Mouse (Mus musculus) thymus, postnatal 14 days (tissue): ENCODE data around the gene Gbp7.
"Not testable (repeated sequence)": the region's sequence is repeated elsewhere in the genome, so short reads cannot be mapped to it uniquely, and the experiment has no call there.

ENCODE experiments used
- DNase-seq: peaks from one replicate; pipeline ENCODE4 v3.0.0; 2021

The Gbp7 gene

DNA sequence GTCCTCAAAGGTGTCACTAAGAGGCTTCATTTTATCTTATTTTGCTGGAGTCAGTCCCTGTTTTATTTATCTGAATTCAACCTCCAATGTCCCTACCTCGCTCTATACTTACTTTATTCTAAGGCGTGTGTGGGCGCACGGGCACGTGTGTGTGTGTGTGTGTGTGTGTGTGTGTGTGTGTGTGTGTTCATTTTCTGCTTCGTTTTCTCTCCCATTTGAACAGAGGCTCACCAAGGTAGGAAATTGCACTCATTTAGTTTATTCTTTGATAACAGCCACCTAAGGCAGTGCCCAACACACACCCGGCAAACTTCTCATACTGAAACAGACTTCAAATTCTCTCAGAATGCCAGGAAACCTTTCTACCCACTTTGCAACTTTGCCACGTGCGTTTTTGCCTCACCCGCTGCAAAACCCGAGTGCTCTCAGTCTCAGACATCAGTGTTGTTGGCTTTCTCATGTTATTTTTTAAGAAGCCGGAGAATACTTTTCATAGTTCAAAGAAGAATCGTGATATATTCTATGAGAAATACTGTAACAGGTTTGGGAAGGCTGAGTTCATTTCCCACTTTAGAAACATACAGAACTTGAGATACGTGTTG, 31.0 kb downstream of the Gbp7 start:
- DNase-seq = peak; percentile 15

DNA sequence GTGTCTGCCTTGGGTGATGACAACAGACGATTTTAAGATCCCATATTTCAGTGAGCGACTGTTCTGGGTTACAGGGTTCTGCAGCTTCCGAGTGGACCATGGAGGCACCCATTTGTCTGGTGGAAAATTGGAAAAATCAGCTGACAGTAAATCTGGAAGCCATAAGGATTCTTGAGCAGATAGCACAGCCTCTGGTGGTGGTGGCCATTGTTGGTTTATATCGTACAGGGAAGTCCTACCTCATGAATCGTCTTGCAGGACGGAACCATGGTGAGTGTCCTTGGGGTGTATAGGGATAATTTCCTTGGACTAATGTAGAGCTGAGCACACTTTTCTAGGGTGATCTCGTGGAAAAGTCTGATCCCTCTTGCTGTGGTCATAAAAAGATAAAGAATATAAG, 31.5 kb downstream of the Gbp7 start:
- no peak for DNase-seq

- DNase-seq = not testable (repeated sequence)
Measured at GRCm38 (mm10) chr3:142567490-142567889, 37.3 kb downstream of the Gbp7 start.

DNA sequence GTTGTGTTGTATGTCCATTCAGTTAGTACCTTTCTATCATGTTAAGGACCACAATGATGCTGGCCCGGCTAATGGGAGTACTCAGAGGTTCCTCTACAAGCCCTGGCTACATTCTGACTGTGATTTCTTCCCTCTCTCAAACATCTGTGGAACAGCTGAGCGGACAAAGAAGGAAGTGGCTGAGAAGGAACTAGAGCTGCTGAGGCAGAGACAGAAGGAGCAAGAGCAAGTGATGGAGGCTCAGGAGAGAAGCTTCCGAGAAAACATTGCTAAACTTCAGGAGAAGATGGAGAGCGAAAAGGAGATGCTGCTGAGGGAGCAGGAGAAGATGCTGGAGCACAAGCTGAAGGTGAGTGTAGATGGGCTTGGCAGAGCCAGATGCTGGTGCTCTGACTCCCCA, 40.6 kb downstream of the Gbp7 start:
- no peak for DNase-seq

DNA sequence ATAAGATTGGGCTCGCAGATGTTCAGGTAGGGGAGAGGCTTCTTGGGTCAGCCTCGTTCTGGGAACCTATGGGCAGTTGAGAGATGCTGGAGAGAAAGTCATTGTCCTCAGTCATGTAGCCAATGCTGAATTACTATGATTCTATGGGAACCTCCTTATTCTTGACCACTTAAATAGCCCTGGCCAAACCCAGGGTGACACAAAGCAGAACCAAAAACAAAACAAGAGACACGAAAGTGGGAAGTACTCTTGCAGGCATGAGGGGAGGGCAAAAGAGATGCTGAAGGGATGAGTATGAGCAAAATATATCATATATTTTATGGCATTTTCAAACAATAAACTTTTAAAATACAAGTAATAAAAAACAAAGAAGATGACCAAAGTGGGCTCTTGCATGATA, 47.0 kb downstream of the Gbp7 start:
- no peak for DNase-seq

DNA sequence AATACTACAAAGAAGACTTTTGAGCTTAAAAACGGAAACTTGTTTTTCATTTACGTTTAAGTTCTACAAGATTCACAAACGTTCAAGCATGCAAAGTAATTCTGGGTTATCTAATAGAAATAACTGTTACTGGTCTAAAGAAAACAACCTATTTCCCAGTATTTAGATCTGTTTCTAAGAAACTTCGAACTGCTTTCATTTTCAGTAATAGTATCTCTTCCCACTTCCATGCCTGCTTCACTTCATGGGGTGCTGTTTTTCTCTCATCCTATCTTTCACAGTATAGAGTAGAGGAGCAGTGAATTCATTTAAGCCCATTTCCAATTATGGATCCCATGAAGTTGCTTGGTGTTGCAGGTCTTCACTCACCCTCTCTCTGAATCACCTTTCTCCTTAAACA, 48.2 kb downstream of the Gbp7 start:
- DNase-seq = no peak

DNA sequence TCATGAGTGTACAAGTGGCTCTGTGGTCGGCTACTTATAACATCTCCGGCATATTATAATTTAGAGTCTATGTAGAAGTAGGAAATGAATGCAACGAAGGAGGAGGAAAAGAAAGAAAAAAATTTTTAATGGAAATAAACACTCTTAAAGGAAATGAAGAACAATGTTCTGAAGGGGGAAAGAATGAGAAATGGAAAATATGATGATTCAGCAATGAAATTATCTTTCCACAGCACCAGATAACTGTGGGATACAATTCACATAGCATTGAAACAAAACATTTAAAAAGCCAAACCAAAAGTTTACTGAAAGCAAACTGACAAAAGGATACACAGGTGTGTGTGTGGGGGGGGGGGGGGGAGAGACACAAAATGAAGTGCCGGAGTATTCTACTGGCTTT, 52.9 kb downstream of the Gbp7 start:
- DNase-seq = no peak

GRCm38 (mm10) chr3:142587386-142587785, 57.2 kb downstream of the Gbp7 start:
- no peak for DNase-seq

DNA sequence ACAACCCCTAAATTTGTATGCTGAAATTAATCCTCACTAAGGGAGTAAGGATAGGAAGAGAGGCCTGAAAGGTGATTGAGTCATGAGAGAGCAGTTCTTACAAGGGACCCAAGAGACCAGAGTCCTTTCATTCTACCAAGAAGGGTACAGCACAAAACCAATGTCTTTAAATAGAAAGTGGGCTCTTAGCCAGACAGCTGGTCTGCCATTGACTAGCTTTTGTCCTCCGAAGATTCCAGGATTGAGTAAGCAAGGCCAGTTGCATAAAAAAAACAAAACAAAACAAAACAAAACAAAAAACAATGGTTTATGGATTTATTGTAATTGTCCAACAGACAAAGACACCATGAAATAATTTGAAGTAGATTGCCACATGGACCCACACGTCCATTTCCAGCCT, 58.7 kb downstream of the Gbp7 start:
- no peak for DNase-seq

- no peak for DNase-seq
Measured at GRCm38 (mm10) chr3:142590431-142591067, 60.4 kb downstream of the Gbp7 start.

DNA sequence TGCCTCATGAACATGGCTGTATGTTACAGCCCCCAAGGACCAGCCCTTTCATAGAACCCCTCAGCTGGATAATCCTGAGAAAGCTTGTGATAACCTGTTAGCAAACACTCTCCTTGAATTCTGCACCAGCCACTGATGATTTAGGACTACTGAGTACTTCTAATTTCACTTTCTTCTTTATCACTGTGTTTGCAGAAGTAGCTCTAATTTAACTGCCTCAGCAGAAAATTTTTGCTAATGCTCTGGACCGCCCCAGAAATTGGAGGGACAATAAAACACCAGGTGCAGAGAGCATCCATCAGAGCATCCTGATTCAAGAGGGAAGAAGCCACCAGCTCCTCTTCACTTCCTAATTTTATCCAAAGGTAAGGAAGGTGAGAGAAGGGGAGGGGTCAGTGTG, 64.4 kb downstream of the Gbp7 start, which contains the start of gene Gbp2b:
Gbp2b (plus strand) TSS at position 301 of the 400 bp plus-strand sequence.
- no peak for DNase-seq

DNA sequence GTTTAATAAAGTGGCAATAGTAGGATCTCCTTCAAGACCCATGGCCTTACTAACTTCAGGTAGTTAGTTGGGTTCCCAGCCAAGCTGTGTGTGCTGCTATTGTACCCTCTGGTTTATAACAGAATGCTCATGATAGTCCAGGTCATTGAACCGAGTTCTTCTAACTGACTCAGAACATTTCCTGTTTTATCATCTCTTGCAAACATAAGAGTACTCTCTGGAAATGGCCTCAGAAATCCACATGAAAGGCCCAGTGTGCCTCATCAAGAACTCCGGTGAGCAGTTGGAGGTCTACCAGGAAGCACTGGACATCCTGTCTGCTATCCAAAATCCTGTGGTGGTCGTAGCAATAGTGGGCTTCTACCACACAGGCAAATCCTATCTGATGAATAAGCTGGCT, 67.8 kb downstream of the Gbp7 start:
- no peak for DNase-seq
